Mouse (Mus musculus): Measurements from ENCODE around the gene Armc3.

Armc3 gene

DNA sequence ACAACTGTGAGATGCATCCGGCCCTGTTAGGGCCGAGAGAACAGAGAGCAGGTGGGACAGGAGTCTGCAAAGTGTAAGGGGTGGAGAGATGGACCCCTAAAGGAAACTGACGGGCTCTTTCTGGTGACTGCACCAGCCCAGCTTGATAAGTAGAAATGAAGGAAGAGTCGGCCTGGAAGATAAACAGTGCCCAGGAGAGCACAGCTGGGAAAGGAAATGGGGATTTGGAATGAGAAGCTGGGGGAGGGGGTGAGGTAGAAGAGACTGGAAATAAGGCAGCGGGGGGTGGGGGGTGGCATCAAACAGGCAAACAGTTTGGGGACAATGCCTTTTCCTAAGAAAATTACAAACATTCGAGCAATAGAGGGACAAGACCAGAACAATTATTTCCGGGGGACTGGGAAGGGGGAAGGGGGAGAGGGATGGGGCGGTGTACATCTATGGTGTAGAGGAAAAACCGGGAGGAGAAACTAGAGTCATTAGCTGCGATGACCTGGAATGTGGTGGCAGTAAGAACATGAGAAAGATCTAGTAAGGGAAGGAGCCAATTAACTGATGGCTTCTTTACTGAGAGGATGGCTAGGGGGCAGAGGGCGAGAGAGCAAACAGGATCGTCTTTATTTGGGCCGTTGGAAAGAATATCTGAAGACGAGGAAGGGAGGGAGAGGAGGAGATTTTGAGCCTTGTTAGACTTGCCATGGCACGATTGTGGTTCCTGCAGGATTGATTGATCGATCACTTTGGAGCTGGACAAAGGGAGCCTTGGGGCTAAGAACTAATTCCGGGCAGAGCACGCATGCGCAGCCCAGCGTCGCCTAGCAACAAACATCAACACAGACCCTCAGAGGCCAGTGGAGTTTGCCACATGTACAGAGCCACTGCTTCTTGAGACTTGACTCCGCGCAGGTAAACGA, at the start of gene Armc3:
Gene Armc3, plus strand, starts transcription at position 851 of the 914 bp plus-strand sequence.
- WGBS, result 16% methylated on average over 24 of the region's 24 CpGs

DNA sequence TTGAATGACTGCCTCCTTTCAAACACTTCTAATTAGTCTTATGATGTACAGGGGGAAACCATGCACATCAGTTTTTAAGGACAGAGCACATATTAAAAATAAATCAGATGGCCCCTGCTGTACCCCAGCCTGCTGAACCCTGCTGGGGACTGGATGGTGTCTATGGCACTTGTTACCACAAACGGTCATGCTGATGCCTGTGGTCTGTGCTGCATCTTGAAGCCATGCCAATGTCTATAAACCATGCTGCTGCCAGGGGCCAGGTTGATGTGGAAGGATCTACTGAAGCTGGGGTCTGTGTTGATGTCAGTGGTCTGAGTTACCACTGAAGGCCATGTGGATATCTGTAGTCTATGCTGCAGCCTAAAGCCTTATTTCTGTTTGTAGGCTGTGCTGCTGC, 46.4 kb upstream of the Armc3 start:
- 76% methylated on average over 1 of the region's 1 CpGs for WGBS

DNA sequence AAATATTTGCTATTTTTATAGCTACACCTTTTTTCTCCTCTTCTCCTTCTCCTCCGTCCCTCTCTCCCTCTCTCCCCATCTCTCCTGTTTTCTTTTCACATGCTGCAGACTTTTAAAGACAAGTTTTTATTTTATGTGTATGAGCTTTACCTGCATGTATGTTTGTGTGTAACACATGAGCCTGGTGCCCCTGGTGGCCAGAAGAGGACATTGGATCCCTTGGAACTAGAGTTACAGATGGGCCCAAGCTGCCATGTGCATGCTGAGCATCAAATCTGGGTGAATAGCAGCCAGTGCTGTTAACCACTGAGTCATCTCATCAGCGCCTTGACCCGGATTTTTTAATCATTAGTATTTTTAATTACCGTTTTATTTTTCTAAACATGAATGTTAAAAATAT, 42.9 kb upstream of the Armc3 start:
- 79% methylated on average over 4 of the region's 4 CpGs for WGBS

DNA sequence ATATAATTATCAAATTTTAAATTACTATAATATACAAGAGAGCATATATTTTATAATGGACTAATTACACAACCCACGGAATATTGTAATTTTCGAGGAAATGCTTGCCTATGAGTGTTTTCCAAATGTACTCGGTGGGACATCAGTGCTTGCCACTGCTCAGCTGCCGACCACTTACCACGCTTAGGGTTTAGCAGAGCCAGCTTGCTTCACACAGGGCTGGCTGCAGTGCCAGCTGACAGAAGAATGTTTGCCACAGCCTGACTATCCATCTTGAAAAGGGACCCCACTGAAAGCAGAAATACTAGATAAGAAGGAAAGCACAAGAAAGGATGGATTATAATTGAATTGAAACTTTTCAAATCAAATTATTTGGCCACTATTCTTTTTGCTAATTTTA, 39.6 kb upstream of the Armc3 start:
- 65% methylated on average over 5 of the region's 5 CpGs for WGBS

DNA sequence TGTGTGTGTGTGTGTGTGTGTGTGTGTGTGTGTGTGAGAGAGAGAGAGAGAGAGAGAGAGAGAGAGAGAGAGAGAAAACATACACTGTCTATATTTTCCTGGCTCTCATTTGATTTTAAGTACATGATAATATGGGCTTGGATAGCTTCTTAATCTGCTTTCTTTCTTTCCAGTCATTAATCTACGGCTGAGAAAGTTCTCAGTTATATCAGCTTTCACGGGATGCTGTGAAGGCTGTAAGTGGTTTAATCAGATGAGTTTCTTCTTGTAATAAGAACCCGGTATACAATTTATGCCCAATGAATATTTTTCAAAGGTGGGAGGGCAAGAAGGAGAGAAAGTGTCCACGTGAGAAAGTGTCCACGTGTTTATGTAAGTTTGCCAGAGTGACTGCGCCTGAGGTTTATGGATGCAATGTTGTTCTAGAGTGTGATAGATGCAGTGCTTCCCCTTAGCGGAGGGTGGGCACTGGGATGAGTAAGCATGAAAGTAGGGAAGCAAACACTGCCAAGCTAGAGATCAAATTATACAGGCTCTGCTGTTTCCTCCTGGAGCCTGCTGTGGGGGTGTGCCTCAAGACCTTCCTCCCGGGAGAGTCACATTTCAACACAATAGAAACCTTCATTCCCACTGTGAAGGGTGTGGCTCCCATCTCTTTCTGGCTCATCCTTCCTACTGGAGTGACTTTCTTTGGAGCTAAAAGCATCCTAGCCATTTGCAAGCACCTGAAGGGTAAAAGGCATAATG, 38.6 kb upstream of the Armc3 start:
- 28% methylated on average over 8 of the region's 8 CpGs for WGBS

DNA sequence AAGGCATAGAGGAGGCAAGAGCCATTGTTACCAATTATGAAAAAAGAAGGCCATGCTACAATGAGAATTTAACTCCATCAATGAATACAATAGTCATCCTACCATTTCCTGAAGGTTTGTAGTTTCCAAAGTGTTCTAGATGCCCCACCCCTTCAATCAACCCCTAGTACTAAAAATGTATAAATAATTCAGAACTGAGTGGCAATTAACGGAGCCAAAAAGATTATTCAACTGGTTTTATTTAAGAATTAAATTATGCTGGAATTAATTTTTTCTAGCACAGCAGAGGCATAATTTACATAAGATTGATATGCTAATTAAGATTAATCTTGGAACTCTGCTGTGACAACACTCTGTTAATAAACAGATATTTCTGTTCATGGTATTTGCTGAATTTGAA, 34.9 kb upstream of the Armc3 start:
- WGBS, result 75% methylated on average over 1 of the region's 1 CpGs

DNA sequence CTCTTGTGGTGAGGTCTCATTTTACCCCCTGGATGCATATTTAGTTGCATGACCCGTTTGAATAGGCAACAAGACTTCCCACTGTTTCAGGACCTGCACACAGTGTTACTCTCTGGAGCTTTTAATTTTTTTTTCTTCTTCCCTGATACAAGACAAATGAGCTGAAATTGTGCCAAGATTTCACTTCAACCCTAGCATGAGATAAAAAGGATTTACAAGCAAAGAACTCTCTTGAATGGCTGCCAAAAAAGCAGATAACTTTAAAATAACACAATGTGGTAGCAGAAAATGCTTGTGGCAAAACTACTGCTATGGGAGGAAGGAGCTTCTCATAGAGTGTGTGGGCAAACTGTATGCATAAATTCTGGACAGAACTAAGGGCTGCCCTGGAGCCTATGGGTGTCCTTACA, 22.3 kb upstream of the Armc3 start:
- 30% methylated on average over 1 of the region's 1 CpGs for WGBS

DNA sequence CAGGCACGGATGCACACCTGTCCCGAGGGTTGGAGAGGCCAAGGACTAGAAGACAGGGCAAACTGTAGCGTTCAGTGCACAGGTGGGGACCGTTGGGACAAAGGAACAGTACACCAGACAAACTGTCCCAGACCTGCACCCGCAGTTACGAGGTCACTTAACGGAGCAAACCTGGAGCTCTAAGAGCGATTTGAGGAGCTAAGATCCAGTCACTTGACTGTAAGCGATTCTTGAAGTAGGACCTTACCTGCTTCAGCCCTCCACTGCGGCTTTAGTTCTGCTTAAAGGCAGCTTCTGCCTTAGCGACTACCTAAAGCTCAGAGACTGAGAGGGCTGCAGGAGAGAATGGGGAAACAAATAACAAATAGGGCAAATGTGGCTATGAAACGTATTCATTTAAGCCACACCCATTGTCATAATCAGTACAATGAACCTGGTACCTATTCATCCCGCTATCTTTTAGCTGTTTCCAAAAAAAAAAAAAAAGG, 308 bp downstream of the Armc3 start:
- 32% methylated on average over 13 of the region's 13 CpGs for WGBS

DNA sequence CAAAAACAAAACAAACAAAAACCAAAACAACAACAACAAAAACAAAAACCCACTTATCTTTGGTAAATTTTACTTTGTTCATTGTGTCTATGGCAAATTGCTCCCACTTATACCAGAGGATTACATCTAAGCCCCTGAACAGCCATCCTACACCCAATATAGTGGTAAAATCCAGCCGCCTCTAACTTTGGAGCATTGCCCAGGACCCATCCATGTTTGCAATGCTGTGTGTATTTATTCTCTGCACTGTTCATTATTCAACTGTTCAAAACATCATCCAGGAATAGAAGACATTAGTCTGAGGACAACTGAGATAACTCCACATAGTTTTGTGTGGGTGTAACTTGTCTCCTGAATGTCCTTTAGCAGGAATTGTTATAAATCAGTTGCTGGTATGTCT, 1.0 kb downstream of the Armc3 start:
- WGBS, result 68% methylated on average over 1 of the region's 1 CpGs

DNA sequence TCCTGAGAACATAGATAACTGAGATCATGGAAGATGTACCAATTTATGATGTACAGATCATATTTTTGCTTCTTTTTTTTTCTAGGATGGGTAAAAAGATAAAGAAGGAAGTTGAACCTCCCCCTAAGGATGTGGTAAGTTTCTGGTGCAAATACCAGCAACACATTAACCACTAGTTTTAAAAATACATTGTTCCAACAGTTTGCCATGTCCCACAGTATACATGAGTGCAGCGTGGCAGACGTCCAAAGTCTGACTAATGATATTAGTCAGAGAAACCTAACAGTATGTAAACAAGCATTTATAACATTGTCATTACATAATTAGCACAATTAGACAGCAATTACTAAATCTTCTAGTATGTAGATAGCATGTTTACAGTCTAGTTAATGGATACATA, 2.6 kb downstream of the Armc3 start:
- WGBS, result 68% methylated on average over 2 of the region's 2 CpGs

DNA sequence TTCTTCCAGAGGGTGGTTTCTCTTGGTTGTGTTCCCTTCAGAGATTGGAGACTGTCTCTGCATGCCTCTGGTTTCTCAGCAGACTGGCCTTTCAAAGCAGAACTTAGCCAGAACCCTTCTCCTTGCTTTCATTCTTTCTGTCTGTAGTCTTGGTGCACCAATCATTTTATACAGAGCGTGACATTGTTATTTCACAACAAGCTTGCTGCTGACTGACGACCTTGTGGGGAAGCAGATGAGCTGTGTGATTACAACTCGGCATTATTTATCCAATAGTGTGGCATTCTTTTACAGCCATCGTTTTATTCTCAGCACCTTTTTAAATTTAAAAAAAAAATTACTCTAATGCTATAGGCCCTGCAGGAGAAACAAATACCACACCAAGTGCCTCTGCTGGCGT, 35.2 kb downstream of the Armc3 start:
- WGBS, result 75% methylated on average over 5 of the region's 5 CpGs

DNA sequence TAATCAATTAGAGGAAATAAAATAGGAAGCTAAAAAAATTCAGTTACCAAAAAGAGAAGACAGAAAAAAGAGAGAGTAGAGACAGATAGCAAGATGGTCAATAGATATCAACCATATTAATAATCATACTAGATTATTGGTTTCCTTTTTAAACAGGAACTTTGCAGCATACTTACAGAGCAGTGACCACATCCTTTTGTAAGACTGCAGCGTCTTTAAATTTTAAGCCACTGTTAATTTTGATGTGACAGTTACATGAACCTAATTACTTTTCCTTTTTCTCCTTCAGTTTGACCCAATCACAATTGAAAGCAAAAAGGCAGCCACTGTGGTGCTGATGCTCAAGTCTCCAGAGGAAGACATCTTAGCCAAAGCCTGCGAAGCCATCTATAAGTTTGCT, 36.1 kb downstream of the Armc3 start:
- WGBS, result 86% methylated on average over 2 of the region's 2 CpGs

DNA sequence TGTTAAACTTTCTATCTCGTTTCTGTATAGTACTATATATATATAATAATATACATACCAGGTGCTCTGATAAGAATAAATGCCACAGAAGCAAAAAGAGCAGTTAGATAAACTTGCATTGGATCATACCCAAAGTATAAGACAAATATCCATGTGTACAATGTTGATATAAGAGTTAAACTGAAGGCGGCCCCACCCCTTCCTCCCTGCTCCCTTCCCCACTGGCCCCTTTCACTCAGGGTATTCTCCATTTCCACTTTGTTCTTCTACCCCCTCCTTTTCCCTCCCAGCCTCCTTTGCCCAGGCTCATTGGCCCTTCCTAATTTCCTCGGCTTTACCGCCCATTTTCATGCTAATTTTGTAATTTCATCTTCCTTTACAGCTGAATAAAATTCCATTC, 36.5 kb downstream of the Armc3 start:
- WGBS, result 67% methylated on average over 4 of the region's 4 CpGs

DNA sequence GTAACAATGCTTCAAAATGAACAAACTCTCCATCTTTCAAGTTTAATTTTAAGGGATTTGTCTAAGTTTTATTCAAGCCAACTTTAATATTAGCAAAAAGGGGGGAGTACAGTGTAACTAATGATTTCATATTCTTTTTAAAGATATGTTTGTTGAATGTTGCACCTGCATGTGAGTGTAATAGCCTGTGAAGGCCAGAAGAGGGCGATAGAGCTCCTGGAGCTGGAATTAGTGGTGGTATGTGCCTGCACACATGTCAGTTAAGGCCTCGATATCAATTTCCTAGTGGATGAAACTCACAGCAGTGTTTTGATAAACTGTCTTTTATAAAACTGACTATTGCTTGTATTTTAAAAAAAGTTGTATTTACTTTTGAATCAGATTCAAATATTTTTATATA, 39.7 kb downstream of the Armc3 start:
- WGBS, result 66% methylated on average over 2 of the region's 2 CpGs

DNA sequence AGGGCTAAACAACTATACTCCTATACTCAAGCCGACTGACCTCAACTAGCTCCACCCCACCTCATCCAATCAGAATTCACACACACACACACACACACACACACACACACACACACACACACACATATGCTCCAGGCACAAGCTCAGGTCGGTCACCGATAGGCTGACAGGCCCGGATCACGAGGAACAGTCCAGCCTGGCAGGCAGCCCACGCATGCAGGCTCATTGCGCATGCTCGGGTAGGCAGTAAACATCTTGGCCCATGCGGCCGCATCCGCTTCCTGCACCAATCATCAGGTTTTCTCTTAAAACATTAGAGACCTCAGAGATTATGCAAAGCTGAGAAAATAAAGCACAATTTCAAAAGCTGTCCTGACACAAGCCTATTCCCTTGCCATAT, 50.5 kb downstream of the Armc3 start:
- 67% methylated on average over 11 of the region's 11 CpGs for WGBS

DNA sequence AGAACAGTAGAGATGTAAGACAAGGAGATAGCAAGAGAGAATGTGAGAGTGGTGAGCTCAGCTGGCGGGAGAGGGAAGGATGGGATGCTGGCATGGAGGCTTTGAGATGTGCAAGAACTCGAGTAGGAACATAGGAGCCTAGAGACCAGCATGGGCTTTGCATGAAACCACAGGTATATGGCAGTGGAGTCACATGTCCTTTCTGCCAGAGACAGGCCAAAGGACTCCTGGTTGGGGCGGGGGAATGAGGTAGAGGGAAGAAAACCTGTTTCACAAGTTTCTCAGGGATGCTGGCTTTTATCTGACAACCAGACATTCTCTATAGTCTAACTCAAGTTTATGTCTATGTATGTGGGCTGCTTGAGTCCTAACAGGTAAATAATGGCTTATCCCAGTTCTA, 55.9 kb downstream of the Armc3 start:
- WGBS, result 86% methylated on average over 3 of the region's 3 CpGs

DNA sequence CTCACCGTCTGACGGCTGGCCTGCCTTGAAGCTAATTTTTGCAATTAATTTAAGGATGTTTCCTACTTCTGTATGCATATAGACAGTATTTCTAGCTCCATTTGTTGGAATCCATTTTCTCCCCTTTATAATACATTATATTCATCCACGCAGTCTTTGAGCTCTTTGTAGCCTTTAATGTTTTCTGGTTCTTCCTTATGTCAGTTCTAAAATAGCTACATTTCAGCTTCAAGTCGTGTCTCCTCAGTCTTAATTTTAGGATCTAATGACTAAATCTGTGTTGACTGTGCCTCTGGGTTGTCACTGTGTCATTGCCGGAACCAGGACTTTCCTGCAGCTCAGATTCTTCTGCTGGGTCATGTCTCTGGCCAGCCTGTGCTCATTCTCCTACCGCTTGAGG, 61.3 kb downstream of the Armc3 start:
- WGBS, result 42% methylated on average over 6 of the region's 6 CpGs

DNA sequence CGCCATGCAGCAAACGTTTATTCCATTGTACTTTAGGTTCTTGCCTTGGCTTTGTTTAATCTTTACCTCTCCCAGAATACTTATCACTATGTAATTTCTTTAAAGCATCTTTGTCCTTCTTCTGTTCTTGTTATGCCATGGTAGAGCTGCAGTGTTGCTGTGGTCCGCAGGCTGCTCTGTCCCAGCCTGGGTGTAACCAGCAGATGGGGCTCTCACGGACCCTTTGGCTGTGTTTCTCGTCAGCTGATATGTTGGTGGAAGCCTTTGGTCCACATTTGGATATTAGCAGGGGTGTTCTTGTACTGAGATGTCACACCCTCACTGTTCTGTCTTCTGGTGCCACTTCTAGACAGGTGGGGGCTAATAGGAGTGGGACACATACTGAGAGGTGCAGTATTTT, 64.3 kb downstream of the Armc3 start:
- WGBS, result 64% methylated on average over 5 of the region's 5 CpGs

DNA sequence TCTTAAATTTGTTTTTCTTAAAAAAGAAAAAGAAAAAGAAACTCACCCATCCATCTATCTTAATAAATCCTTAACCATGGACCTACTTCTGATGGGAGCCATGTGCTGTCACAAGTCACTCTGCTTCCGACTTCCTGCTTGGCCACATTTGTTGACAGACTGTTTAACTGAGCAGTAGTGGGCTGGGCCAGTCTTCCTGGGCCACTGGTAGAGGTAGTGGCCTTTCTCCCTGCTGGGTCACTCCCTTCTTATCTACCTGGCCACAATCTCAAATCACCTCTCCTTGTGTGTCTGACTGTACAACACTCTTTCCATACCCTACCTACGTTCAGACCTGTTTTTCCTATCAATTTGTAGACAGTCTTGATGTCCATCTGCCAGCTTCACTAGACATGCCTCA, 66.7 kb downstream of the Armc3 start:
- WGBS, result 90% methylated on average over 2 of the region's 2 CpGs

DNA sequence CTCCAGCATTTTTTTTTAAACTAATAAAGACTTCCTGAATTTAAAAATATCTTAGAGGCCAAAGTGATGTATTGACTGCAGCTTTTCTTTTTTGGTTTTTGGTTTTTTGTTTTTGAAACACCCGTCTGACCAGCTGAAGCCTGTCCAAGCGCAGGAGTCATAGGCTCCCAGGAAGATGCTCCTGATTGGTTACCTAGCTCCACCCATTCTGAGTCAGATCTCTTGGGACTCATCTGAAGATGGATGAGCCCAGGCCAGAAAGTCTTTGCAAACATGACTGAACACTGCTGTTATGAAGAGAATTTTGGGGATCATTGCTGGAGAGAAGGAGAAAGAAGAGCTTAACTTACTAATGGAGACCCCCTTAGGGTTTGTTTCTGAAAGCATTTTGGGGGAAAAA, 68.3 kb downstream of the Armc3 start:
- 78% methylated on average over 2 of the region's 2 CpGs for WGBS

DNA sequence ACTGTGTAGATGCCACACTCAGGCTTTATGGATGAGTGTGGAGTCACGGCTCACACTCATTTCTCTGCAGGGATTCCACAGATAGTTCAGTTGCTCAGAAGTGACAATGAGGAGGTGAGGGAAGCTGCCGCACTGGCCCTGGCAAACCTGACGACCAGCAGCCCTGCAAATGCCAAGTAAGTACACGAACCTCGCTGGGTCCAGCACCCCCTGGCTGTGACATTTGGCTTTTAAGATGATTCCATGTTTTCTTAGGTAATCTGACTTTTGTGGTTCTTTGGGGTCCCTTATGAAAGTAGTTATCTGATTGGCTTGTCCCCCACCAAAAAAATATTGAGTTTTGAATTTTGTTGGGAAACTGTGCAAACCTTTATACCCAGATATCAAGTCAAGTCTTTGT, 70.9 kb downstream of the Armc3 start:
- WGBS, result 60% methylated on average over 5 of the region's 5 CpGs

DNA sequence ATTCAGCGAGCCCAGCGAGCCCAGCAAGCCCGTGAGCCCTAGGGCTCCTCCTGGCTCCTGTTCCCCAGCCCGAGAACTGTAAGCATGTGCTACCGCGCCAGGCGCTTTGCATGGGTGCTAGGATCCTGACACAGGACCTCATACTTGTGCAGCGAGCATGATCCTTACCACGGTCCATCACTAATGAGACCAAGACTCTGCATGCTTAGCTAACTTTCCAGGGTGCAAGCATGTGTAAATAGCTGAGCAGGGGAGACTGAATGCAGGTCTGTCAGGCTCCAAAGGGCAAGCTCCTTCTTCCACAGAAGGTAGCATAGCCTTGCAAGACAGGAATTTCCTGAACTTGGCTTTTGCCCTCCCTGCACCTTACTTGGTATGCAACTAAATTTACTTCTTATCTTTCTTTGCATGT, 71.6 kb downstream of the Armc3 start:
- 76% methylated on average over 9 of the region's 9 CpGs for WGBS

DNA sequence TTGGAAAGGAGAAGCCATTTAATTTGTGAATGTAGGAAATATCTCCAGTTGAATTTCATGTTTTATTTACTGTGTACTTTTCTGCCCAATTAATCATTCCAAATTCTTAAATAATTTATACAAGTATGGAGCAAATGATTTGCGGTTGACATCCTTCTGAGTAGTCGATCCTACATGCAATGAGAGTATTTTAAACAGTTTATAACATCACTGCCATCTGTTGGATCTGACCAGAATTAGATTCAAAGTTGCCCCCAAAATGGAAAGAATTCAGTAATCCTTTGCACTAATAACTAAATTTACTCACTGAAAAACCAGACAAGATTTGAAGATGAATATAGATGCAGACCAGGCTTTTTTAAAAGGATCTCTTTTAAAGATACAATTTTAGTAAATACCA, 75.5 kb downstream of the Armc3 start:
- WGBS, result 35% methylated on average over 2 of the region's 2 CpGs

Data from cerebral cortex, adult 2 months (tissue).